Mouse (Mus musculus): ENCODE measurements around the gene Atf5. TPM values are rescaled to one million over a fixed set of nuclear protein-coding genes. Genes with fewer than 3 reads are reported as not detected.

The Atf5 gene
- polyA plus RNA-seq, 1 experiment from 2014 or later = 6.0 TPM

DNA sequence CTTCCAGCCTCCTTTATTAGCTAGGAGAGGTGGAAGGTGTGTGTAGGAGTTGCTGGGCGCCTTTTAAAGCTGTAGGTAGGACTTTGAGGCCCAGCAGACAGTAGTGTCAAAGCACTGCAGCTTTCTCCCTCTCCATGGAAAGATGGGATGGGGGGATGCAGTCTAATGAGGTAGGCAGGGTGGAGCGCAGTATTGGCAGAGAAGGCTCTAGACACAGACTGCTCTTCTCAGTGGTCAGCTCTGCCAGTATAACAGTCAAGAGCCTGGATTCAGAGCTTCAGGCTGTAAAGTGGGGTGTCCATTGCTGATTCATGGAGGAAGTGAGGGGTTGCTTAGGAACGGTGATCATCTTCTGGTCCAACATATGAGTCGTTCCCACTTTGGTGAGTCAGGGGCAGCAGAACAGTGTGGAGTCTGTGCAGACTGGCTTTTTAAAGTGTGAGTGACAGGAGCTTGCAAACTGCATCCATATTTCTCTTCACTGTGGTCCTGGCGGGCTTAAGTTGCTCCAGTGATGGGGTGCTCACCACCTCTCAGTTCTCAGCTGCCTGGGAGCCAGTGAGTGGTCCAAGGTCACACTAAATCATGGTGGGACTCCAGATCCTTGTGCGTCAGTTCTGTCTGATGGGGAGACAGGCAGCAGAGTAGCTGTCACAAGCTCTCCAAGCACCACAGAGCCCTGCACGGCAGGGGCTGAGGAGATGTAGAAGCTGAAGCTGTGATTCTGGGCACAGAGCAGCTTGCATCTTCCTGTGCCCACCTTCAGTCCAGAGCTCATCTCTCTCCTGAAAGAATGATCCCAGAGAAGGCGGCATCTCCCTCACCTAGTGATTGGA, 34.5 kb upstream of the Atf5 start:
- Histone ChIP-seq H3K9me3 (ENCODE audit: low read length) (no peaks in the 10 kb centered on the region), H3K4me2 (replicated peaks; ENCODE audit: low read depth, low read length) (peak overlapping the region; percentile 88), H3K4me3 (ENCODE audit: low read depth, low read length) (peak overlapping the region; percentile 82), H3K4me1 (ENCODE audit: insufficient read depth, low read depth, low read length) (peaks cover 28% of the 10 kb centered on the region), H3K36me3 (ENCODE audit: insufficient read depth, low read length) (peaks cover 7% of the 10 kb centered on the region), H3K27me3 (replicated peaks; ENCODE audit: insufficient read depth, low read length) (no peaks in the 10 kb centered on the region), H3K27ac (ENCODE audit: low read length) (peak overlapping the region; percentile 98), H3K9ac (replicated peaks; ENCODE audit: low read depth) (peak overlapping the region; percentile 76)
- no peak for TF ChIP-seq CTCF (IDR thresholded peaks at IDR 0.05)
- TF ChIP-seq EP300 (IDR thresholded peaks at IDR 0.05) = no peak
- 72% methylated on average over 8 of the region's 8 CpGs for WGBS
- no peak for DNase-seq (ENCODE audit: low spot score)
- no peak for ATAC-seq

- no peaks in the 10 kb centered on the region for H3K27me3 ChIP-seq (replicated peaks; ENCODE audit: insufficient read depth, low read length)
- DNase-seq (ENCODE audit: low spot score) = peak; percentile 87
- peaks cover 24% of the 10 kb centered on the region for H3K4me1 ChIP-seq (ENCODE audit: insufficient read depth, low read depth, low read length)
These were observed 33.7 kb upstream of the Atf5 start for GRCm38 (mm10) chr7:44850146-44850545.

DNA sequence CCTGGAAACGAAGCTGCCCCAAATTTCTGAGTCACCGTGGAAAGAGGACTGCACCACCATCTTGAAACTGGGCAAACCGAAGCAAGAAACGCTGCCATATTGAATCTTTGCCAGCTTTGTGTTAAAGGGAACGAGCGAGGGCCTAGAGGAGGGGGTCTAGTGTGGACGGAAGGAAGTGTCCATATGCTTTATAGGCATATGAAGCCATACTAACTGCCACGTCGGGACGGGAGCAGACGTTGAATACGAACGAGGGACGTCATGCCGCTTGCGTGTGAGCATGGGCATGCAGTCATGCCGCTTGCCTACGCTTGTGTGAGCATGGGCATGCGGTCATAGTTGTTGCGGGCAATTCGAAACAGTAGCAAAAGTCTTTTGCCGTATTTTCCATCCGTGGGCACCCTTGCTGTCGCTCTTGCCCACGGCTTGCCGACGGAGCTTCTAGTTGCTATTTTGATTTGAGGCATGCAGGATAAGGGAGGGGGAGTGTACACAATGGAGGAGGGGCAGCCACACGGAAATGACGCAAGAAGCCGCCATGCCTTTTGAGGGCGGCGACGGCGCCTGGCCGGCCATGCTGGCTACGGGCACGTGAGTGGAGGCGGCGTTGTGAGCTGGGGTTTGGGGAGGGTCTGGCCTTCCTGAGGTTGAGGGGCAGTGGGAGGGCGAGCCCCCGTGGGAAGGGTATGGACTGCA, 33.1 kb upstream of the Atf5 start:
- 1% methylated on average over 41 of the region's 41 CpGs for WGBS
- H3K36me3 ChIP-seq (ENCODE audit: insufficient read depth, low read length) = peaks cover 21% of the 10 kb centered on the region
- H3K9me3 ChIP-seq (ENCODE audit: low read length) = no peaks in the 10 kb centered on the region
- ATAC-seq (peak; percentile 69), DNase-seq (ENCODE audit: low spot score) (peak; percentile 98)
- TF ChIP-seq EP300 (IDR thresholded peaks at IDR 0.05) (peak; percentile 58), CTCF (IDR thresholded peaks at IDR 0.05) (no peak)
- no peaks in the 10 kb centered on the region for H3K27me3 ChIP-seq (replicated peaks; ENCODE audit: insufficient read depth, low read length)
- H3K4me2 ChIP-seq (replicated peaks; ENCODE audit: low read depth, low read length) = peak overlapping the region; percentile 88
- peak overlapping the region; percentile 98 for H3K27ac ChIP-seq (ENCODE audit: low read length)
- peaks cover 20% of the 10 kb centered on the region; the same call in 1 of the 2 replicates for H3K4me1 ChIP-seq (ENCODE audit: insufficient read depth, low read depth, low read length)
- peak overlapping the region; percentile 76 for H3K9ac ChIP-seq (replicated peaks; ENCODE audit: low read depth)
- peak overlapping the region; percentile 82 for H3K4me3 ChIP-seq (ENCODE audit: low read depth, low read length)

More at GRCm38 (mm10) chr7:44850146-44850545, 33.7 kb upstream of the Atf5 start:
- WGBS = under 1% methylated on average over 33 of the region's 33 CpGs
- H3K9me3 ChIP-seq (ENCODE audit: low read length) = no peaks in the 10 kb centered on the region
- no peak for TF ChIP-seq EP300 (IDR thresholded peaks at IDR 0.05)
- no peak for TF ChIP-seq CTCF (IDR thresholded peaks at IDR 0.05)
- peak overlapping the region; percentile 88 for H3K4me2 ChIP-seq (replicated peaks; ENCODE audit: low read depth, low read length)
- peak overlapping the region; percentile 82 for H3K4me3 ChIP-seq (ENCODE audit: low read depth, low read length)
- H3K27ac ChIP-seq (ENCODE audit: low read length) = peak overlapping the region; percentile 98
- peak; percentile 27 for ATAC-seq
- H3K36me3 ChIP-seq (ENCODE audit: insufficient read depth, low read length) = peaks cover 16% of the 10 kb centered on the region
- peak overlapping the region; percentile 76 for H3K9ac ChIP-seq (replicated peaks; ENCODE audit: low read depth)

- DNase-seq (ENCODE audit: low spot score) = peak; percentile 99
- TF ChIP-seq EP300 (IDR thresholded peaks at IDR 0.05) (peak; percentile 85), CTCF (IDR thresholded peaks at IDR 0.05) (no peak; the same call in 1 of the 2 replicates)
- Histone ChIP-seq H3K36me3 (ENCODE audit: insufficient read depth, low read length) (peaks cover 29% of the 10 kb centered on the region), H3K27ac (ENCODE audit: low read length) (peak within 1 kb of the TSS; percentile 98), H3K4me1 (ENCODE audit: insufficient read depth, low read depth, low read length) (peaks cover 18% of the 10 kb centered on the region; the same call in 1 of the 2 replicates), H3K4me2 (replicated peaks; ENCODE audit: low read depth, low read length) (peak within 1 kb of the TSS; percentile 88), H3K9me3 (ENCODE audit: low read length) (no peaks in the 10 kb centered on the region), H3K27me3 (replicated peaks; ENCODE audit: insufficient read depth, low read length) (no peaks in the 10 kb centered on the region), H3K9ac (replicated peaks; ENCODE audit: low read depth) (peak within 1 kb of the TSS; percentile 76), H3K4me3 (ENCODE audit: low read depth, low read length) (peak within 1 kb of the TSS; percentile 82)
- peak; percentile 86 for ATAC-seq
- WGBS = under 1% methylated on average over 54 of the region's 54 CpGs
These were observed 32.3 kb upstream of the Atf5 start, which contains the start of the genes Akt1s1 and Tbc1d17 for GRCm38 (mm10) chr7:44848561-44849415. TSS of gene Akt1s1 (plus strand) at chr7:44848991. TSS of gene Tbc1d17 (minus strand) at chr7:44849079.

- peak overlapping the region; percentile 60 for H3K4me2 ChIP-seq (replicated peaks; ENCODE audit: low read depth, low read length)
- H3K9ac ChIP-seq (replicated peaks; ENCODE audit: low read depth) = peak overlapping the region; percentile 41
- H3K27me3 ChIP-seq (replicated peaks; ENCODE audit: insufficient read depth, low read length) = no peaks in the 10 kb centered on the region
- DNase-seq (ENCODE audit: low spot score) (no peak), ATAC-seq (no peak)
- 0 out of 2 replicates have a peak overlapping the region, but pooled peaks have one; percentile 91 for H3K27ac ChIP-seq (ENCODE audit: low read length)
- H3K4me1 ChIP-seq (ENCODE audit: insufficient read depth, low read depth, low read length) = peaks cover 14% of the 10 kb centered on the region; the same call in 1 of the 2 replicates
- no peak for TF ChIP-seq CTCF (IDR thresholded peaks at IDR 0.05)
- TF ChIP-seq EP300 (IDR thresholded peaks at IDR 0.05) = no peak
- WGBS = 67% methylated on average over 5 of the region's 5 CpGs
- peaks cover 34% of the 10 kb centered on the region for H3K36me3 ChIP-seq (ENCODE audit: insufficient read depth, low read length)
- no peaks in the 10 kb centered on the region for H3K9me3 ChIP-seq (ENCODE audit: low read length)
- H3K4me3 ChIP-seq (ENCODE audit: low read depth, low read length) = peak overlapping the region; percentile 82
These were observed 31.3 kb upstream of the Atf5 start for GRCm38 (mm10) chr7:44847772-44848171.
